Mouse (Mus musculus): ENCODE measurements around the gene A230050P20Rik. TPM values are rescaled to one million over a fixed set of nuclear protein-coding genes. Genes with fewer than 3 reads are reported as not detected.

The A230050P20Rik gene
- polyA plus RNA-seq (2012), result not detected in 2 replicates

GRCm38 (mm10) chr9:20868448-20869001 is at the start of gene A230050P20Rik:
Gene A230050P20Rik, plus strand, starts transcription at chr9:20868642.
- TF ChIP-seq GATA1 (IDR thresholded peaks at IDR 0.05; ENCODE audit: low read length), result no peak

- no peak for TF ChIP-seq GATA1 (IDR thresholded peaks at IDR 0.05; ENCODE audit: low read length)
Measured at GRCm38 (mm10) chr9:20820001-20820400, 48.4 kb upstream of the A230050P20Rik start.

- no peak for TF ChIP-seq GATA1 (IDR thresholded peaks at IDR 0.05; ENCODE audit: low read length)
Measured at GRCm38 (mm10) chr9:20822821-20823220, 45.6 kb upstream of the A230050P20Rik start.

GRCm38 (mm10) chr9:20825781-20826180 is 42.7 kb upstream of the A230050P20Rik start:
- TF ChIP-seq GATA1 (IDR thresholded peaks at IDR 0.05; ENCODE audit: low read length), result no peak

- TF ChIP-seq GATA1 (IDR thresholded peaks at IDR 0.05; ENCODE audit: low read length), result no peak
Measured at GRCm38 (mm10) chr9:20828127-20828526, 40.3 kb upstream of the A230050P20Rik start.

- TF ChIP-seq GATA1 (IDR thresholded peaks at IDR 0.05; ENCODE audit: low read length), result no peak
Measured at GRCm38 (mm10) chr9:20830901-20831643, 37.4 kb upstream of the A230050P20Rik start.

GRCm38 (mm10) chr9:20834881-20835280 is 33.6 kb upstream of the A230050P20Rik start:
- TF ChIP-seq GATA1 (IDR thresholded peaks at IDR 0.05; ENCODE audit: low read length), result no peak

- TF ChIP-seq GATA1 (IDR thresholded peaks at IDR 0.05; ENCODE audit: low read length), result no peak
Measured at GRCm38 (mm10) chr9:20837184-20837947, 31.1 kb upstream of the A230050P20Rik start.

GRCm38 (mm10) chr9:20838931-20839330 is 29.5 kb upstream of the A230050P20Rik start:
- no peak for TF ChIP-seq GATA1 (IDR thresholded peaks at IDR 0.05; ENCODE audit: low read length)

GRCm38 (mm10) chr9:20842211-20842610 is 26.2 kb upstream of the A230050P20Rik start:
- no peak for TF ChIP-seq GATA1 (IDR thresholded peaks at IDR 0.05; ENCODE audit: low read length)

GRCm38 (mm10) chr9:20842670-20843069 is 25.8 kb upstream of the A230050P20Rik start:
- TF ChIP-seq GATA1 (IDR thresholded peaks at IDR 0.05; ENCODE audit: low read length), result no peak

GRCm38 (mm10) chr9:20850179-20850578 is 18.3 kb upstream of the A230050P20Rik start:
- TF ChIP-seq GATA1 (IDR thresholded peaks at IDR 0.05; ENCODE audit: low read length), result no peak

GRCm38 (mm10) chr9:20857131-20857530 is 11.3 kb upstream of the A230050P20Rik start:
- TF ChIP-seq GATA1 (IDR thresholded peaks at IDR 0.05; ENCODE audit: low read length), result no peak

GRCm38 (mm10) chr9:20859926-20860325 is 8.5 kb upstream of the A230050P20Rik start:
- TF ChIP-seq GATA1 (IDR thresholded peaks at IDR 0.05; ENCODE audit: low read length), result no peak

- no peak for TF ChIP-seq GATA1 (IDR thresholded peaks at IDR 0.05; ENCODE audit: low read length)
Measured at GRCm38 (mm10) chr9:20861821-20862220, 6.6 kb upstream of the A230050P20Rik start.

GRCm38 (mm10) chr9:20862225-20862624 is 6.2 kb upstream of the A230050P20Rik start:
- no peak for TF ChIP-seq GATA1 (IDR thresholded peaks at IDR 0.05; ENCODE audit: low read length)
